Mouse (Mus musculus) embryonic stem cell, embryonic (primary cell): ENCODE measurements around the gene Aldh18a1.

Experiments
- CTCF ChIA-PET, 4 experiments: fragments of 300-600 bp in 2 of 4; fragments of 350-600 bp in 2 of 4; sonication (Branson Sonifier 250); formaldehyde crosslinking; loops; one replicate each; lab custom pipeline; 2022; ENCODE audit warnings: inconsistent platforms in 2 of 4; lab: Charles Lee
- POLR2A ChIA-PET, 4 experiments: fragments of 300-600 bp in 2 of 4; fragments of 350-600 bp in 2 of 4; sonication (Branson Sonifier 250); formaldehyde crosslinking; loops; one replicate each; lab custom pipeline; 2022; ENCODE audit warnings: antibody characterized with exemption in 4 of 4, inconsistent platforms in 1 of 4; lab: Charles Lee

Gene Aldh18a1

DNA sequence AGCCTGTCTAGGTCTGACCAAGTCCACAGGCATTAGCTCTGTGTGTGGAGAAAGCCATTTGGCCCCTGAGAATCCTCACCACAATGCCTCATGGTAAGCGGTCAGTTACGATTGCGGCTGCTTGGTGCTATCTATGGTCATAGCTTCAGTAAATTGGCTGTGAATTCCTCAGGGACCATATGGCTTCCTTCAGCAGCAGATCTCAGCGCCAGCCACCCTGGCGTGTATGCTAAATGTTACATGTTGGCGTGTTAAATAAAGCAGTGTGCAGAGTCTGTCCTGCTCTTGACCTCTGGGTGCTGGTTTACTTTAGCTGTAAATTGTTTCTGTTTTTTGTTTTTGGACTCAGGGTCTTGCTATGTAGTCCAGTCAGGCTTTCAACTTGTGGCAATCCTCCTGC, 34.4 kb downstream of the Aldh18a1 start:
- POLR2A ChIA-PET: interaction anchor here in 1 of 4 experiments (1.1 to 1.3 kb wide), 2 partner anchors 14 to 33 kb away, joined by 3 read pairs; no protein-coding TSS in a partner anchor
- CTCF ChIA-PET: no interaction called here

GRCm38 (mm10) chr19:40553014-40553789, 35.1 kb downstream of the Aldh18a1 start:
- ChIA-PET POLR2A (interaction anchor here in 1 of 4 experiments (1.1 to 1.3 kb wide), 2 partner anchors 14 to 33 kb away, joined by 3 read pairs; no protein-coding TSS in a partner anchor), CTCF (no interaction called here)

DNA sequence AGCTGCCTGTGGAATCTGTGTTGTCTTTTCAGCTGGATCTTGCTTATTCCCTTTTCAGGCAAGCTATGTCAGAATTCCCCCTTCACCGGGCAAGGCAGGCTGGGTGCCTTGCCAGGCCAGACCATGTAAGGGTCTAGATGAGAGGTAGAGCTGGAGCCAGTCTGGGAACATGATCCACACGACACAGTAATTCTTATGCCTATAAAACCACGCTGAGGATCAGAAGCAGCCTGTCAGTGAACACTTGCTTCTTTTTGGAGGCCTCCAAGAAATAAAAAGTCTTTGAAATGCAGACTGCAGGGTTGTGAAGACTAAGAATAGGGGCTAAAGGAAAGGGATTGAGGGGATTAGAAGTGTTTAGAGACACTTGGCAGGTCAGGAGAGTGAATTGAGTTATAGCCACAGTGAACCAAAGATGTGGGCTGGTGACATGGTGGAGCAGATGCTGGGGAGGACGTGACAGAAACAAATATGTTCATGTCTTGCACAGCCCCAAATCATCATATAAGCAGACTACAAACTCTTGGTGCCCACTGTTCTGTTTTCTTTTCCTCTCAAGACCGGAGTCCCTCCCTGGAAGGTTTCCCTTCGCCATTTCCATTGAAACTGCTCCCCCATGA, 38.6 kb downstream of the Aldh18a1 start:
- CTCF ChIA-PET: no interaction called here
- POLR2A ChIA-PET: no interaction called here

DNA sequence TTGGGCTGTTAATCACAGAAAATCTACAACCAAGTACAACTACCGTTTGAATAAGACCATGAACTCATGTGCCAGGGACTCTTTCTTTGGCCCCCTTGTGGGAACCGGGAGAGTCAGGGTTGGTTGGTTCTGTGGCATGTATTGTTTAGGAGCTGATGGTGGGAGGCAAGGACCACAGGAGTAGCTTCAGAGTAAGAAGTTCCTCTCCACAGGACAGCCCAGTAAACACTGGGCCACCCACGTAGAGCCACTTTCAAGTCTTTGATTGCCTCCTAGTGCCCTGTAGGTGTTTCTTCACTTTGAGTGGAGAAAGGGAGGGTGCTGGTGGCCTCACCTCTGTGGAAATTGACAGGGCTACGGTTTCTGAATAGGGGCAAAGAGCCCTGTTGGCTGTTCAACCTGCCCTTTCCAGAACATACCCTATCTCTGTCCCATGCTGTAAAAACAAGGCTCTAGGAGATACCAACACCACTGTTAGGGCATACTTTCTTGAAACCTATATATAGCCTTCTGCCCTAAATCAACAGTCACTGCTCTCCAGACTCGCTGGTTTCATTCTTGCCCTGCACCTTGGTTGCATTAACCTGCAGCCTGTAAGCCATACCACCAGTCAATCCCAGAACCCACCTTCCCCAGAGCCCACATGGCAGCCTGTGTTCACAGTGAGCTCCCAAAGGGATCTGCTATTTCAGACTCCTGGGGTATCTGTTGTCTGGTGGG, 39.3 kb downstream of the Aldh18a1 start:
- ChIA-PET POLR2A (no interaction called here), CTCF (interaction anchor here in 2 of 4 experiments (1.0 to 1.1 kb wide), 2 partner anchors 157 to 158 kb away, joined by 3 read pairs; no protein-coding TSS in a partner anchor)

DNA sequence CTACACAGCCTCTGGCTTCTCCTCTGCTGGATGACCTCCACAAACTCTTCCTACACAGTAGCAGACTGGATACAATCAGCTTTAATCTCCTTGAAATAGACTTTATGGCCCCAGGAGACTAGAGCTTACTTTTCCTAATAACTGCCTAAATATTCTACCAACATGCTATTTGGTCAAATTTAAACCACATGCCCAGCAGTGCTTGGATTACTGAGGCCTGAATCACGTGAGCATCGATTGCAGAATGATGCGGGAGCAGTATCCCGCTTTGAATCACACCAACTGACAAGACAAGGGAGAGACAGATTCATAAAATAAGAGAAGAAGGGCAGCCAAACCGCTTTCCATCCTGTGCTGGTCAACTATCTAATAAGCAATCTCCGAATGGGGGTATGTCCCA, 39.9 kb downstream of the Aldh18a1 start:
- ChIA-PET CTCF (interaction anchor here in 2 of 4 experiments (1.0 to 1.1 kb wide), 2 partner anchors 157 kb away, joined by 3 read pairs; no protein-coding TSS in a partner anchor), POLR2A (no interaction called here)

DNA sequence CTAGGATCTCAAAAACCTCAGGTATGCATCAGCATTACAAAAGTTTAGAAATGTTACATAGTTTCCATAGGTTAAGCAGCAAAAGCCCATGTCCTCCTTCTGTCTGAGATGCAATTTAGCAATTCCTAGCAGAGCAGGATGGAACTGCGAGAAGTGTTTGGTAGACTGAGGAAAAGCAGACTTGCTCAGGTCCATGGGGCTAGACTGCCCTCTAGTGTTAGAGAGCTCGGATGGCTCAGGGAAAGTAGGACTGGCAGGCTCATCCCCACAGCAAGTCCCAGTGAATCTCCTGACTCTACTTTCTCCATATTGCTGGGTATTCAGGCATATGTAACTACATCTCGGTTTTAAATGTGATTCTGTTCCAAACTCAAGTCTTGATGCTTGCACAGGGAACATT, 43.4 kb downstream of the Aldh18a1 start:
- ChIA-PET POLR2A (interaction anchor here in 2 of 4 experiments (0.8 to 1.2 kb wide), 2 partner anchors 154 to 273 kb away, joined by 3 to 4 read pairs; partner anchors contain the start of gene Pdlim1 (in 1 of the 2)), CTCF (interaction anchor here (0.5 to 3.1 kb wide), 13 partner anchors 9 to 320 kb away, joined by 3 to 21 read pairs (median 4); no protein-coding TSS in a partner anchor)

DNA sequence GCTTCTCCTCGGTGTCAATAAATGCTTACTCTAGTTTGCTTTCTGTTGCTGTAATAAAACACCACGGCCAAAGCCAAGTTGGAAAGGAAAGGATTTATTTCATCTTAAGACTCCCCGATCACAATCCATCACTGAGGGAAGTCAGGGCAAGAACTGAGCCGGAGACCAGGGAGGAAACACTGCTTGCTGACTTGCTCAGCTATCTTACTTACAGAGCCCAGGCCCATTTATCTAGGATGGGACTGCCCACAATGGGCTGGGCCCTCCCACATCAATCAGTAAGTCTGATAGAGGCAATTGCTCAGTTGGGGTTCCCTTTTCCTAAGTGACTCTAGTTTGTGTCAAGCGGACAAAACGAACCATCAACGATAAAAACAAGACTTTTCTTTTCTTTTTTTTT, 45.5 kb downstream of the Aldh18a1 start:
- ChIA-PET POLR2A (no interaction called here), CTCF (interaction anchor here in 3 of 4 experiments (0.8 to 3.0 kb wide), 5 partner anchors 18 to 197 kb away, joined by 3 to 15 read pairs (median 5); no protein-coding TSS in a partner anchor)

GRCm38 (mm10) chr19:40536526-40536925, 51.7 kb downstream of the Aldh18a1 start:
- ChIA-PET CTCF (interaction anchor here in 3 of 4 experiments (0.6 to 1.5 kb wide), 4 partner anchors 8 to 191 kb away, joined by 3 to 6 read pairs (median 3); no protein-coding TSS in a partner anchor), POLR2A (no interaction called here)

DNA sequence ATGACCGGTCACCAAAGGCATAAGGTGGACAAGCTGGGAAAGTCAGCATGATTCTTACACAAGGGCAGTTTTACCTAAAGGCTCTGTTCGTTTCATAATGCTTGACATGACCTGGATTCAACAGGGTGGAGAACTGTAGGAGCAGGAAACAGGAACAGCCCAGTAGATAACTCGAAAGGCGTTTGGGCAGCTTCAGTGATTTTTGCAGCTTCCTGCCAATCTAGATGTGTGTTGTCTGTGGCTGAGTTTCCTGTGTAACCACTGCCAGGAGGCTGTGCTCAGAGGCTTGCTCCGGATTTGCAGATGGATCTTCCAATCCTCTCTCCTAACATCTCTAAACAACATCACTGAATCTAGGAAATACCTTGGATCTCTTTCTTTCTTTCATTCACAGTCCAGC, 55.7 kb downstream of the Aldh18a1 start:
- CTCF ChIA-PET: interaction anchor here in 2 of 4 experiments (0.6 to 1.3 kb wide), 2 partner anchors 43 to 141 kb away, joined by 3 read pairs; no protein-coding TSS in a partner anchor
- POLR2A ChIA-PET: interaction anchor here in 2 of 4 experiments (0.7 to 0.8 kb wide), 2 partner anchors 18 to 361 kb away, joined by 3 read pairs; no protein-coding TSS in a partner anchor

DNA sequence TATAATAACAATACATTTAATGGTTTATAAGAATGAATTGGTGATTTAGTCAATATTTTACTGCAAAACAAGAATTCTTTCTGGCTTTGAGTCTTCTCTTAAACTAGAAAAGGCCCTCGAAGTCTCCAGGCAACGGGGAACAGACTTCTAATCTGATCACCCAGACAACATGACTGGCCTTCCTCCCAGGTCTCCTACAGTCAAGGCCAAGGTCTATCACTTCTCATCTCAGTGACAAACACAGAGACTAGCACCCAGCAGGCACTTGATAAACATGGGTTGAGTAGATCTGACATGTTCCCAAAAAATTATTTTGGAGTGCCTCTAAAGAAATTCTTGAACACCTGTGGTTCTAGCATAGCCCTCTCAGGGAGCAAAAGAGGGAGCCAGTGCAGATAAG, 57.9 kb downstream of the Aldh18a1 start:
- POLR2A ChIA-PET: no interaction called here
- CTCF ChIA-PET: no interaction called here

- CTCF ChIA-PET: no interaction called here
Observed at GRCm38 (mm10) chr19:40528254-40528653, 60.0 kb downstream of the Aldh18a1 start.

GRCm38 (mm10) chr19:40526367-40527014, 61.8 kb downstream of the Aldh18a1 start:
- POLR2A ChIA-PET: no interaction called here
- CTCF ChIA-PET: no interaction called here

More at GRCm38 (mm10) chr19:40528254-40528653, 60.0 kb downstream of the Aldh18a1 start:
- POLR2A ChIA-PET: no interaction called here

DNA sequence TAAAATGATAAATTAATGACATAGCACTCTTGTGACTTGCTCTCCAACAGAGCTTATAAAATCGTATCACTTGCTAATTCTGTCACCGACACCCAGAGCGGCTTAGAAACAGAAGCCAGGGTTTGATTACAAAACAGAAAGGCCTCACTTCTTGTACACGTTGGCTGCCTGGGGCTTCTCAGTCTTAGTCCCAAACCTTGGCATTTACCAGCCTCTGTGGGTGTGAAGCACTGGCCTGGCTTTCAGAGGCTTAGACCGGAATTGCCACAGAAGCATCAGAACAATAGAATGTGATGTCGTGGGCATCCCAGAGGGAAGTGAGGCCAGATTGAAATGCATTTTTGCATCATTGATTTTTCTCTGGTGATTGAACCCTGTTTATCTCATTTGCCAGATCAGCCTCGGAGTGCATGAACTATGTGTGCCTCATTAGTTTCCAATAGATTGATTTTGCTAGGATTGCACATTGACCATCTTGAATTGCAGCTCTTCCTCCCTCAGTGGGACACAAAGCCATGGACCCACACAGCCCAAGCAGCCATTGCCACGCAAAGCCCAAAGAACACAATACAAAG, 64.7 kb downstream of the Aldh18a1 start:
- CTCF ChIA-PET: no interaction called here
- POLR2A ChIA-PET: interaction anchor here in 2 of 4 experiments (0.6 to 1.0 kb wide), 2 partner anchors 10 to 246 kb away, joined by 3 to 5 read pairs; partner anchors contain the start of gene Sorbs1 (in 1 of the 2)

GRCm38 (mm10) chr19:40520403-40520802, 67.9 kb downstream of the Aldh18a1 start:
- CTCF ChIA-PET: interaction anchor here in 1 of 4 experiments (0.6 kb wide), 1 partner anchor 185 kb away, joined by 3 read pairs; no protein-coding TSS in a partner anchor

GRCm38 (mm10) chr19:40518706-40519105, 69.6 kb downstream of the Aldh18a1 start:
- POLR2A ChIA-PET: no interaction called here
- CTCF ChIA-PET: no interaction called here

More at GRCm38 (mm10) chr19:40520403-40520802, 67.9 kb downstream of the Aldh18a1 start:
- POLR2A ChIA-PET: no interaction called here

GRCm38 (mm10) chr19:40515596-40515995, 72.7 kb downstream of the Aldh18a1 start:
- CTCF ChIA-PET: no interaction called here
- POLR2A ChIA-PET: interaction anchor here in 1 of 4 experiments (0.6 to 1.3 kb wide), 2 partner anchors 29 to 245 kb away, joined by 3 read pairs; no protein-coding TSS in a partner anchor

GRCm38 (mm10) chr19:40514376-40514775, 73.9 kb downstream of the Aldh18a1 start:
- ChIA-PET CTCF (interaction anchor here in 3 of 4 experiments (1.0 to 1.6 kb wide), 5 partner anchors 97 to 169 kb away, joined by 3 to 8 read pairs (median 4); partner anchors contain the start of genes Entpd1 (in 1 of the 3) and Tctn3 (in 1 of the 3)), POLR2A (interaction anchor here in 2 of 4 experiments (1.0 to 1.6 kb wide), 10 partner anchors 8 to 380 kb away, joined by 3 to 8 read pairs (median 3); partner anchors contain the start of genes Pdlim1 (in 1 of the 2) and Zfp518a (in 1 of the 2))
